Mouse (Mus musculus) midbrain, embryonic 13.5 days (tissue): Measurements from ENCODE around the gene Ube2a. TPM values are rescaled to one million over a fixed set of nuclear protein-coding genes. Genes with fewer than 3 reads are reported as not detected.
A peak's percentile ranks its signal among the peaks of the same experiment; 100 is the strongest.

Experiments used
- ATAC-seq: fragments of 200-750 bp; cut with Nextera tagmentation; 2 replicates; pipeline ENCODE4 v1.8.0; 2017; ENCODE audit warnings: mild to moderate bottlenecking, moderate TSS enrichment, moderate library complexity
- H3K27ac ChIP-seq: fragments of 300-500 bp; sonication (generic); 2 replicates; pipeline ENCODE4 v1.5.1; 2015; ENCODE audit warnings: inconsistent platforms, mild to moderate bottlenecking, moderate library complexity
- H3K27me3 ChIP-seq: fragments of 300-500 bp; sonication (generic); 2 replicates; pipeline ENCODE4 v1.6.1; 2015; ENCODE audit warnings: mild to moderate bottlenecking, inconsistent platforms
- H3K36me3 ChIP-seq: fragments of 300-500 bp; sonication (generic); 2 replicates; pipeline ENCODE4 v1.6.1; 2015; ENCODE audit warnings: mild to moderate bottlenecking, inconsistent platforms
- H3K4me1 ChIP-seq: fragments of 300-500 bp; sonication (generic); replicated peaks from 2 replicates; pipeline ENCODE4 v1.6.1; 2015; ENCODE audit warnings: inconsistent platforms
- H3K4me2 ChIP-seq: fragments of 300-500 bp; sonication (generic); replicated peaks from 2 replicates; pipeline ENCODE4 v1.6.1; 2015; ENCODE audit warnings: moderate library complexity, mild to moderate bottlenecking, inconsistent platforms
- H3K4me3 ChIP-seq: fragments of 300-500 bp; sonication (generic); replicated peaks from 2 replicates; pipeline ENCODE4 v1.5.1; 2015; ENCODE audit warnings: mild to moderate bottlenecking, inconsistent platforms
- H3K9ac ChIP-seq: fragments of 300-500 bp; sonication (generic); replicated peaks from 2 replicates; pipeline ENCODE4 v1.6.1; 2015; ENCODE audit warnings: mild to moderate bottlenecking, inconsistent platforms
- H3K9me3 ChIP-seq: fragments of 300-500 bp; sonication (generic); 2 replicates; pipeline ENCODE4 v1.6.1; 2016; ENCODE audit warnings: mild to moderate bottlenecking, inconsistent platforms
- WGBS: fragments of 180-500 bp; shearing (Covaris S2); methylation state at CpG from one replicate; pipeline ENCODE4 v1.1.7; 2015; 5-methylcytosine and 5-hydroxymethylcytosine counted together
- polyA plus RNA-seq: library from polyadenylated mRNA; unstranded; fragments of >200 nt; fragmentation: Nextera tagmentation; extraction: Ambion mirVana; gene quantifications from 2 replicates; pipeline ENCODE4 v1.2.1, GENCODE M21; 2015

Gene Ube2a
- 117 and 121 TPM in 2 replicates for polyA plus RNA-seq

GRCm38 (mm10) chrX:36873765-36874164, at the start of gene Ube2a, which contains the start of gene C330007P06Rik:
TSS of gene Ube2a (plus strand) at chrX:36873900.
TSS of gene C330007P06Rik (minus strand) at chrX:36874111.
- Histone ChIP-seq H3K9me3 (no peaks in the 10 kb centered on the region), H3K4me2 (peak within 1 kb of the TSS; percentile 65), H3K27me3 (no peaks in the 10 kb centered on the region), H3K9ac (peak within 1 kb of the TSS; percentile 82), H3K27ac (peak within 1 kb of the TSS; percentile 77), H3K4me3 (peak within 1 kb of the TSS; percentile 70), H3K36me3 (no peaks in the 10 kb centered on the region), H3K4me1 (peaks cover 7% of the 10 kb centered on the region; the same call in 1 of the 2 replicates)
- 23% methylated on average over 8 of the region's 8 CpGs for WGBS
- no peak; the same call in 1 of the 2 replicates for ATAC-seq

GRCm38 (mm10) chrX:36823932-36824711, 49.6 kb upstream of the Ube2a start:
- Histone ChIP-seq H3K36me3 (no peaks in the 10 kb centered on the region), H3K4me3 (no peak overlapping the region)
- WGBS, result 88% methylated on average over 10 of the region's 10 CpGs

GRCm38 (mm10) chrX:36825032-36825431, 48.7 kb upstream of the Ube2a start:
- no peak overlapping the region for H3K9ac ChIP-seq
- no peak overlapping the region for H3K27ac ChIP-seq
- H3K4me3 ChIP-seq, result no peak overlapping the region
- no peak overlapping the region for H3K4me2 ChIP-seq
- WGBS, result 38% methylated on average over 2 of the region's 2 CpGs
- no peak for ATAC-seq
- no peaks in the 10 kb centered on the region for H3K36me3 ChIP-seq
- H3K9me3 ChIP-seq, result no peaks in the 10 kb centered on the region
- no peaks in the 10 kb centered on the region for H3K4me1 ChIP-seq
- no peaks in the 10 kb centered on the region for H3K27me3 ChIP-seq

More at GRCm38 (mm10) chrX:36823932-36824711, 49.6 kb upstream of the Ube2a start:
- Histone ChIP-seq H3K27me3 (no peaks in the 10 kb centered on the region), H3K4me1 (no peaks in the 10 kb centered on the region), H3K27ac (no peak overlapping the region), H3K9ac (no peak overlapping the region), H3K9me3 (no peaks in the 10 kb centered on the region), H3K4me2 (no peak overlapping the region)
- ATAC-seq, result no peak

GRCm38 (mm10) chrX:36826873-36827272, 46.8 kb upstream of the Ube2a start:
- H3K36me3 ChIP-seq, result no peaks in the 10 kb centered on the region
- no peak overlapping the region for H3K4me2 ChIP-seq
- H3K9me3 ChIP-seq, result no peaks in the 10 kb centered on the region
- no peak overlapping the region for H3K9ac ChIP-seq
- H3K4me3 ChIP-seq, result no peak overlapping the region
- no peaks in the 10 kb centered on the region for H3K27me3 ChIP-seq
- no peak overlapping the region for H3K27ac ChIP-seq
- 94% methylated on average over 4 of the region's 5 CpGs for WGBS
- H3K4me1 ChIP-seq, result no peaks in the 10 kb centered on the region
- ATAC-seq, result no peak

GRCm38 (mm10) chrX:36830271-36830670, 43.4 kb upstream of the Ube2a start:
- WGBS, result 41% methylated on average over 5 of the region's 5 CpGs
- H3K4me1 ChIP-seq, result 0 out of 2 replicates have a peak, but pooled peaks cover 4% of the 10 kb centered on the region
- ATAC-seq, result no peak
- no peaks in the 10 kb centered on the region for H3K9me3 ChIP-seq
- H3K27ac ChIP-seq, result no peak overlapping the region
- no peak overlapping the region for H3K4me3 ChIP-seq
- no peak overlapping the region for H3K9ac ChIP-seq
- H3K4me2 ChIP-seq, result no peak overlapping the region
- H3K27me3 ChIP-seq, result no peaks in the 10 kb centered on the region
- H3K36me3 ChIP-seq, result no peaks in the 10 kb centered on the region

- Histone ChIP-seq H3K4me2 (no peak overlapping the region), H3K4me3 (no peak overlapping the region), H3K27me3 (no peaks in the 10 kb centered on the region), H3K4me1 (0 out of 2 replicates have a peak, but pooled peaks cover 4% of the 10 kb centered on the region), H3K9me3 (no peaks in the 10 kb centered on the region), H3K27ac (no peak overlapping the region), H3K9ac (no peak overlapping the region), H3K36me3 (no peaks in the 10 kb centered on the region)
- WGBS, result 75% methylated on average over 4 of the region's 4 CpGs
- ATAC-seq, result no peak
Observed at GRCm38 (mm10) chrX:36831632-36832031, 42.1 kb upstream of the Ube2a start.

GRCm38 (mm10) chrX:36833397-36834084, 40.2 kb upstream of the Ube2a start:
- Histone ChIP-seq H3K9ac (0 out of 2 replicates have a peak overlapping the region, but pooled peaks have one; percentile 2), H3K4me3 (peak overlapping the region; percentile 35), H3K27ac (peak overlapping the region; percentile 52), H3K9me3 (no peaks in the 10 kb centered on the region), H3K27me3 (no peaks in the 10 kb centered on the region), H3K4me1 (0 out of 2 replicates have a peak, but pooled peaks cover 4% of the 10 kb centered on the region), H3K4me2 (peak overlapping the region; percentile 45), H3K36me3 (no peaks in the 10 kb centered on the region)
- ATAC-seq, result peak; percentile 85
- WGBS, result 23% methylated on average over 19 of the region's 19 CpGs

GRCm38 (mm10) chrX:36837069-36837676, 36.5 kb upstream of the Ube2a start:
- 82% methylated on average over 6 of the region's 6 CpGs for WGBS
- Histone ChIP-seq H3K27ac (no peak overlapping the region), H3K36me3 (no peaks in the 10 kb centered on the region), H3K4me3 (no peak overlapping the region), H3K27me3 (no peaks in the 10 kb centered on the region), H3K4me2 (no peak overlapping the region), H3K9me3 (no peaks in the 10 kb centered on the region; the same call in 1 of the 2 replicates), H3K9ac (no peak overlapping the region), H3K4me1 (0 out of 2 replicates have a peak, but pooled peaks cover 4% of the 10 kb centered on the region)
- no peak for ATAC-seq

- ATAC-seq, result no peak
- H3K36me3 ChIP-seq, result no peaks in the 10 kb centered on the region
- 85% methylated on average over 7 of the region's 7 CpGs for WGBS
Observed at GRCm38 (mm10) chrX:36839391-36839790, 34.3 kb upstream of the Ube2a start.

GRCm38 (mm10) chrX:36841698-36842097, 32.0 kb upstream of the Ube2a start:
- Histone ChIP-seq H3K27ac (no peak overlapping the region), H3K4me2 (no peak overlapping the region), H3K36me3 (no peaks in the 10 kb centered on the region), H3K9me3 (no peaks in the 10 kb centered on the region; the same call in 1 of the 2 replicates), H3K27me3 (no peaks in the 10 kb centered on the region), H3K4me1 (no peaks in the 10 kb centered on the region), H3K4me3 (no peak overlapping the region), H3K9ac (no peak overlapping the region)
- no peak for ATAC-seq
- 91% methylated on average over 6 of the region's 6 CpGs for WGBS

More at GRCm38 (mm10) chrX:36839391-36839790, 34.3 kb upstream of the Ube2a start:
- no peak overlapping the region for H3K4me3 ChIP-seq
- 0 out of 2 replicates have a peak, but pooled peaks cover 1% of the 10 kb centered on the region for H3K4me1 ChIP-seq
- H3K9me3 ChIP-seq, result no peaks in the 10 kb centered on the region; the same call in 1 of the 2 replicates
- no peak overlapping the region for H3K9ac ChIP-seq
- H3K27me3 ChIP-seq, result no peaks in the 10 kb centered on the region
- no peak overlapping the region for H3K4me2 ChIP-seq
- H3K27ac ChIP-seq, result no peak overlapping the region

- H3K27ac ChIP-seq, result no peak overlapping the region
- no peak overlapping the region for H3K4me2 ChIP-seq
Observed at GRCm38 (mm10) chrX:36843346-36843990, 30.2 kb upstream of the Ube2a start.

More at GRCm38 (mm10) chrX:36843346-36843990, 30.2 kb upstream of the Ube2a start:
- Histone ChIP-seq H3K36me3 (no peaks in the 10 kb centered on the region), H3K9me3 (no peaks in the 10 kb centered on the region; the same call in 1 of the 2 replicates), H3K4me1 (no peaks in the 10 kb centered on the region), H3K27me3 (no peaks in the 10 kb centered on the region), H3K9ac (no peak overlapping the region), H3K4me3 (no peak overlapping the region)
- ATAC-seq, result no peak
- 76% methylated on average over 4 of the region's 4 CpGs for WGBS
